Mouse (Mus musculus) kidney, postnatal 36 days (tissue): ENCODE results near the gene Krtap19-5.
A peak's percentile ranks its signal among the peaks of the same experiment; 100 is the strongest.

ENCODE experiments used
- DNase-seq, 2 experiments: peaks; one replicate each; pipeline ENCODE4 v3.0.0; 2021 to 2022; ENCODE audit warnings: mixed read lengths in 2 of 2

Gene Krtap19-5

DNA sequence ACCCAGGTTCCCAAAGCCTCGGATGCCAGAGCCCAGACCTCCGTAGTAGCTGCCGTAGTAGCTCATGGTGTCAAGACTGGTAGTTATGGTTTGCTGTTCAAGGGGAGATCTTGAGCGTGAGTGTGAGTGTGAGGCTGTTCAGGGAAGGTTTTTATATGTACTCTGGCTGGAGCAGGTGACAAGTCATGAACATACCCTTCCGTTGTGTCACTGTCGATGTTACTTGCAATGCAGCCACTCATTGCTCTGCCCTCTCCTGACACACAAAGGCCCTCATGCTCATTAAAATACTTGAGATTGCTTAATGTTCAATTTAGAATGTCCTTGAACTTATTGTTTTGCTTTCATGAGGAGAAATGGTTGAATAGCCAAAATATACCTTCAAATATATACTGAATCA, at the start of gene Krtap19-5:
TSS of gene Krtap19-5 (minus strand) at position 101 of the 400 bp plus-strand sequence.
- DNase-seq: no peak

DNA sequence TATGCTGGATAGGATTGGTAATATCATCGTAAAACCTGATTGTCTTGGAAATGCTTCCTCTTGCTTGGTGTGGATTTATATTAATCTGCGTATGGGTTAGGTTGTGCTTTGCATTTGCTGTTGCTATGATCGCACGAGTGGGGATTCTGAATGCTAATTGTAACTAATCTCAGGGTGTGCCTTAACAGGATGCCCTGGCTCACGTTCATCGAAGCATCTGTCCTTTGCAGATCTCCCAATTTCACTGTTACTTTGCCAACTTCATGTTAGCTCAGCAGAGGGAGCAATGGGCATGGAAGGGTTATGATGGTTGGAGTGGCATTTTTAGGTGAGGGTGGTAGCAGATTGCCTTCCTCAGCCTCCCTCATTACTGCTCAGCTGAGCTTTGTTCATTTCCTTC, 44.8 kb upstream of the Krtap19-5 start:
- DNase-seq: no peak

DNA sequence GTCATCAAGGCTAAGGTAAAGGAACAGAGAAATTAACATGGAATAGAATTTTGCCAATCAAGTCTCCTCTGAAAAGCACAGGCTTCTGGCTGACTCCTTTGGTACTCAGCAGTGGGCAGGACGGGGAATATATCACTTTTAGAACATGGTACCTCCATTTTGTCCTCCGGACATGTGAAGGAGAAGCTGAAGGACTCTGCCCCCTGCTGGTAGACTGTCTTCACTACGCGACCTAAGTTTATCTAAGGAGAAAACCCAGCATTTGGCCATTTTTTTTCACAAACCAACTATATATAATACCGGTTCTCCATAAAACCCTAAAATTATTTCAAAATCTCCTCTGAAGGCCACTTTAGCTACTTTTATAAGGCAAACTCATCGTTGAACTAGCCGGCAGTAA, 42.0 kb upstream of the Krtap19-5 start:
- peak in 1 of 2 experiments; percentile 38 for DNase-seq

DNA sequence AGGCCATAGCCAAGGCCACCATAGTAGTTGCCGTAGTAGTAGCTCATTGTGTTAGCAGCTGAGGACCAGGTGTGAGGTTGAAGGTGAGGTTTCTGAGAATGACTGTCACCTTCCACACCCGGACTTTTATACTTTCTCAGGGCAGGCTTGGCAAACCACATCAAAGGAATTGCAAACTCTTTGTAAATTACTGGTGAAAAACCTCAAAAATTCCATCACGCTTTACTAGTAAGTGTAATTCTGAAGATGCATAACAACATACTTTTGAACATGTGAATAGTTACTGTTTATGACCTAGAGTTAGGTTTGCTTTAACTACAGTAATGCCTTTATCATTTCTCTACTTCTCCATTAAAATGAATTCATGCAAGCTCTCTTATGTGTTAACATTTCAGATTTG, 35.9 kb upstream of the Krtap19-5 start, which contains the start of gene Krtap19-9b:
TSS of gene Krtap19-9b (minus strand) at position 101 of the 400 bp plus-strand sequence.
- no peak for DNase-seq

DNA sequence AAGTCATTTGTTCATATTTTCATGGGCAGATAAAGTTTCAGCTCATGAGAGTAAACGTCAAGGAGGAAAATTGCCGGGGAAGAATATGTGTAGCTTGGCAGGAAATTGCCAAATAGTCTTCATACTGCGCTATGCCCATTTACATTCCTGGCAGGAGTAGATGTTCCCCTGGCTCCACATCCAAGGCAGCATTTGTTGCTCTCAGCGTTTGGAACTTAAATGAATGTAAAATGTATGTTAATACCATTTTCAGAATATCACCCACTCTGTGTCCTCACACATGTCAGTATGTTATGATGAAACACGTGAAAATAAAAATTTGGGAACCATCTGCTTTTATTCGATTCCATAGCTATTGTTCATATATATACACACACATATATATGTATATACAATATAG, 9.4 kb downstream of the Krtap19-5 start:
- DNase-seq: no peak

DNA sequence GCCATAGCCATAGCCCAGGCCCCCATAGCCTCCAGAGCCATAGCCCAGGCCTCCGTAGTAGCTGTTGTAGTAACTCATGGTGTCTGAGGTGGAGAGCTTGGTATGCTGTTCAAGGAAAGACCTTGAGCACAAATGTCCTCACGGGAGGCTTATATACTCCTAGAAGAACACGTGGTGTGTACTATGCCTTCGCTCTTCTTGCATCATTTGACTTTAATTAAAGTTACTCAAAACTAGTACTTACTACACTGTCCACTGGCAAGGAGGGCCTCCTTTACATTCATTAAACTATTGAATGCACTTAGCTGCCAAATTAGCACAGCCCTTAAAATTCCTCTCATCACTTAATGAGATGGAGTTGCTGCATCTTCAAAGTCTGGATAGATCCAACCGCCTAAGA, 11.3 kb downstream of the Krtap19-5 start, which contains the start of gene Krtap19-4:
TSS of gene Krtap19-4 (minus strand) at position 101 of the 400 bp plus-strand sequence.
- DNase-seq: no peak

DNA sequence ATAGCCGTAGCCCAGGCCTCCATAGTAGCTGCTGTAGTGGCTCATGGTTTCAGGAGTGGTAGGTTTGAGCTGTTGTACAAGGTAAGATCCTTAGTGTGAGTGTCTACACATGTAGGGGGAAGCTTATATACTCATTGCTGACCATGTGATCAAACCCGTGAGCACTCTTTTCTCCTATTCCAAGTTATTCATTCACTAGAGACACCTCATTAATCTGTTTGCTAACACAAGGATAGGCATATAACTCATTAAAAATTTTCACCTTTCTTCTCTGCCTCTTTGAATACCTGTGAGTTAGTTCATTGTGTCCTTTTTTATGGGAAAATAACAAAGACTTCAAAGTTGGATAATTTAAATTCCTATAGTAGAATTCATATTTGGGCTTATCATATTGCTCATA, 18.3 kb downstream of the Krtap19-5 start, which contains the start of gene Krtap19-3:
TSS of gene Krtap19-3 (minus strand) at position 101 of the 400 bp plus-strand sequence.
- no peak for DNase-seq

DNA sequence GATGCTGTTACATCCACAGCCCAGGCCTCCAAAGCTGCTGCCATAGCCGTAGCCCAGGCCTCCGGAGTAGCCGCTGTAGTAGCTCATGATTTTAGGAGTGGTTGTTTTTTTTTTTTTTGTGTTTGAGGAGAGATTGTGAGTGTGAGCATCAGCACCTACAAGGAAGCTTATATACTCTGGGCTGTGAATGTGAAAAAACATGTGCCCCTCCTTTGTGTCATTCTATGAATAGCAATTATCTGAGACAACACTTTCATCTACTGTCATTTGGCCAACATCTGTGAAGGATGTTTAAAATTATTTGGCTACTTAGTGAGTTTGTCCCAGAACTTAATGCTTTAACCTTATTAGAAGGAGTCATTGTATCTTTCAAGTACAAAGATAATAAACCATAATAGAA, 22.1 kb downstream of the Krtap19-5 start, which contains the start of gene Krtap19-2:
TSS of gene Krtap19-2 (minus strand) at position 101 of the 400 bp plus-strand sequence.
- DNase-seq: no peak

DNA sequence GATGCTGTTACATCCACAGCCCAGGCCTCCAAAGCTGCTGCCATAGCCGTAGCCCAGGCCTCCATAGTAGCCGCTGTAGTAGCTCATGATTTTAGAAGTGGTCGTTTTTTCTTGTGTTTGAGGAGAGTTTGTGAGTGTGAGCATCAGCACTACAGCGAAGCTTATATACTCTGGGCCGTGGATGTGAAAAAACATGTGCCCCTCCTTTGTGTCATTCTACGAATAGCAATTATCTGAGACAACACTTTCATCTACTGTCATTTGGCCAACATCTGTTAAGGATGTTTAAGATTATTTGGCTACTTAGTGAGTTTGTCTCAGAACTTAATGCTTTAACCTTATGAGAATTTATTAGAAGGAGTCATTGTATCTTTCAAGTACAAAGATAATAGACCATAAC, 26.9 kb downstream of the Krtap19-5 start, which contains the start of gene Krtap19-1:
TSS of gene Krtap19-1 (minus strand) at position 101 of the 400 bp plus-strand sequence.
- no peak for DNase-seq

DNA sequence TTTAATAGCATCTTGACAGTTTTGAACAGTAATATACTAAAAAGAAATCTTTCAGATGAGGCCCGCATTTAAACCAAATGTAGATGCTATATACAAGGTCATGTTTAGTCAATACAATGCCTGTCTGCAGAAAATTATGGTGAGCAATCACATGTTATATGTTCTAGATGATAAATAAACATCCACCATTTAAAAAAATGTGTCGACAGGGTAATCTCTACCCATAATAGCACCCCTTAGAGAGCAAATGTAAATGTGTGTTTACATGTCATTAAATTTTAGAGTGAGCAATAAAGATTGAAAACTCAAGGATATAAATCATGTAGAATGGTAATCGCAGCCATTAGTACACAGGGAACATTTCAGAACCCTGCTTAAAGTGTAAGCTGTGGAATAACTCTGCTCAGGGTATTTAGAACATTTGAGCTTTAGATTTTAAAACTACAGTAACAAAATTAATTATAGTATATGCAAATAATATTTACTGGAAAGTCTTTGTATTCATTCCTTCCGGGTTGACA, 31.3 kb downstream of the Krtap19-5 start:
- no peak for DNase-seq

DNA sequence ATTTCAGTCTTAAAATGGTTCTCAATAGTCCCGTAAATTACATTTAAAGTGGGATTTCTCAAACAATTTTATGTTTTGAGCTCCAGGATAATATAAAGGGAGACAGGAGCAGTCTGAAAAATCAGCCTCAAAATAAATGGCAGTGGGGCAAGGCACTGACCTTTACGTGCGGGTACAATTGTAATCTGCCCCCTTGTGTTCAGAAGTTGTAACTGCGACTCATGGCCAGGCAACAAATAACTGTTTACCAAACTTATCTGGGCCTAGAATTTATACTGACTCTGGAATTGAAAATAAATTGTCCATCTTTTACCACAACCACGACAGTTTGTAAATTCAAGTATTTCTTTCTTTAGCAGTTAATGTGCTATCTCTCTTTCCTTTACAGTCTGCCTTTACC, 44.8 kb downstream of the Krtap19-5 start:
- DNase-seq: peak; percentile 17 to 45

DNA sequence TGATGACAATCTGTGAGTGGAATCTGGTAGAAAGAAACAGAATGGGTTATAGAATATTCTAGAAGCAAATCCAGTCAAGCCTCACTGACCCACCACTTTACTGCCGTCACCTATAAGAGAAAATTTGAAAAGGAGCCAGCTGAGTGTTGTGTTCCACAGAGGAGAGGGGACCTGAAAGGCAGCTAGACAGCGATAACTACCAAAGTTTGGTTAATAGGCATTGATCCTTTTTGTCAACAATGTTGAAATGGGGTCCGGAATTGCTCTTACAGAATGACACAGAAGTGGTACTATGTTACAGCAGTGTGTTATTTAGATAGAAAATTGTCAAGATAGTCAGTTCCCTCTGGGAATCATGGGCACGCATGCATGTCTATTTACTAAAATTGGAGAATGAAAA, 47.7 kb downstream of the Krtap19-5 start:
- no peak for DNase-seq

DNA sequence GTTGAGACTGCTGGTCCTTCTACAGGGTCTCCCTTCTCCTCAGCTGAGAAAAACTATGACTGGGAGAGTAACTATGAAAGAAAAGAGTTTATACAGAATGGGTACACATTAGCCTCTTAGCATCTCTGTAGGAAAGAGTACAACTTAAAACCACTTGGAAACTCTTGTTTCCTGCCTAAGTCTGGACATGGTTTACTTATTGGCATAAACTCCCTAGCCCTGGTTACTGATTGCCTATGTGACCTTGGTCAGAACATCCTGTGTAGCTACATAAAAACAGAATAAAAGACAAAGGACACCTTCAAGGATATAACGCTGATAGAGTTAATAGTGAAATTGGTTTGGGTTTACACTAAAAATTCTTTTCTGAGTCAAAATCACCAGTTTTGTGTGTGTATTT, 48.9 kb downstream of the Krtap19-5 start:
- peak; percentile 20 to 41 for DNase-seq
